Mouse (Mus musculus) heart, adult 2 months (tissue): ENCODE measurements around the gene Gfod1. TPM values are rescaled to one million over a fixed set of nuclear protein-coding genes. Genes with fewer than 3 reads are reported as not detected.
A peak's percentile ranks its signal among the peaks of the same experiment; 100 is the strongest.

Source experiments
- DNase-seq, 2 experiments: peaks; one replicate each; pipeline ENCODE4 v3.0.0; 2021
- H3K27ac ChIP-seq: fragments of 200-600 bp; 2 replicates; pipeline ENCODE4 v1.8.1; 2022
- H3K27me3 ChIP-seq: fragments of 200-500 bp; 2 replicates; pipeline ENCODE4 v1.6.1; 2012; ENCODE audit warnings: mild to moderate bottlenecking, low read length, inconsistent platforms, mixed read lengths; ENCODE audit not compliant: control insufficient read depth, insufficient read depth
- H3K36me3 ChIP-seq: fragments of 200-500 bp; 2 replicates; pipeline ENCODE4 v1.6.1; 2012; ENCODE audit warnings: low read length, inconsistent platforms; ENCODE audit not compliant: control insufficient read depth, insufficient read depth
- H3K4me1 ChIP-seq: fragments of 200-500 bp; 2 replicates; pipeline ENCODE4 v1.6.1; 2011; ENCODE audit warnings: low read length; ENCODE audit not compliant: control insufficient read depth, insufficient read depth
- H3K4me3 ChIP-seq: fragments of 200-600 bp; 2 replicates; pipeline ENCODE4 v1.8.1; 2022
- H3K79me2 ChIP-seq: fragments of 200-500 bp; replicated peaks from 2 replicates; pipeline ENCODE4 v1.6.1; 2012; ENCODE audit warnings: mild to moderate bottlenecking, inconsistent platforms, low read length, moderate library complexity, mixed read lengths; ENCODE audit not compliant: control insufficient read depth, insufficient read depth
- H3K9ac ChIP-seq: fragments of 200-500 bp; 2 replicates; pipeline ENCODE4 v1.6.1; 2012; ENCODE audit warnings: low read depth, mild to moderate bottlenecking, control low read depth, inconsistent platforms, low read length, mixed read lengths
- CTCF ChIP-seq: fragments of 200-600 bp; IDR thresholded peaks from 2 replicates; pipeline ENCODE4 v1.8.1; 2022; ENCODE audit warnings: antibody characterized with exemption, mild to moderate bottlenecking, moderate library complexity
- EP300 ChIP-seq: fragments of 200-500 bp; IDR thresholded peaks from 2 replicates; pipeline ENCODE4 v1.6.1; 2011; ENCODE audit warnings: low read depth, low read length, control low read depth; ENCODE audit not compliant: insufficient read depth
- POLR2A ChIP-seq: fragments of 200-500 bp; IDR thresholded peaks from 2 replicates; pipeline ENCODE4 v1.6.1; 2011; ENCODE audit warnings: mild to moderate bottlenecking, low read depth, low read length, control low read depth; ENCODE audit not compliant: insufficient read depth
- WGBS: fragments of 180-500 bp; shearing (Covaris S2); methylation state at CpG from one replicate; pipeline ENCODE4 v1.1.7; 2018; 5-methylcytosine and 5-hydroxymethylcytosine counted together
- intact Hi-C: fragments of 180-260 bp; cut with DNase I; formaldehyde crosslinking; loops from one replicate; pipeline ENCODE4 v1.15.1; 2025
- polyA plus RNA-seq: library from polyadenylated mRNA; depleted of rRNA; stranded (reverse); fragments of >200 nt; gene quantifications from 2 replicates; pipeline ENCODE4 v1.2.3, GENCODE M21; 2012
- total RNA-seq, 2 experiments: library from RNA; stranded (reverse); gene quantifications; 2 replicates each; pipeline ENCODE4 v1.2.3; 2021

Gene Gfod1
- total and polyA plus RNA-seq, 3 experiments = 9.5 to 34.1 (median 33.7) TPM

GRCm38 (mm10) chr13:43173262-43173661 is 130.7 kb downstream of the Gfod1 start:
- 0 out of 2 replicates have a peak, but pooled peaks cover 2% of the 10 kb centered on the region for H3K4me1 ChIP-seq
- H3K4me3 ChIP-seq = no peak overlapping the region
- peak; percentile 75 to 80 for DNase-seq
- TF ChIP-seq POLR2A (no peak), CTCF (peak; percentile 95), EP300 (0 out of 2 replicates have a peak, but pooled peaks have one; percentile 34)
- no peak overlapping the region for H3K9ac ChIP-seq
- H3K79me2 ChIP-seq = no peaks in the 10 kb centered on the region
- WGBS = 14% methylated on average over 9 of the region's 9 CpGs
- intact Hi-C loops = loop anchor here (5.0 kb wide), 2 partner anchors 309 to 389 kb away; partner anchors contain the start of genes Mcur1 and Ranbp9
- H3K36me3 ChIP-seq = no peaks in the 10 kb centered on the region
- H3K27ac ChIP-seq = no peak overlapping the region
- no peaks in the 10 kb centered on the region for H3K27me3 ChIP-seq

GRCm38 (mm10) chr13:43172036-43172713 is 131.8 kb downstream of the Gfod1 start:
- H3K4me1 ChIP-seq = 0 out of 2 replicates have a peak, but pooled peaks cover 2% of the 10 kb centered on the region
- no peak overlapping the region for H3K9ac ChIP-seq
- no peaks in the 10 kb centered on the region for H3K79me2 ChIP-seq
- WGBS = 24% methylated on average over 14 of the region's 14 CpGs
- intact Hi-C loops = loop anchor here (5.0 kb wide), 2 partner anchors 310 to 390 kb away; partner anchors contain the start of genes Mcur1 and Ranbp9
- no peak for DNase-seq
- no peaks in the 10 kb centered on the region for H3K36me3 ChIP-seq
- TF ChIP-seq POLR2A = no peak
- TF ChIP-seq EP300 = no peak
- peak; percentile 29; the same call in 1 of the 2 replicates for TF ChIP-seq CTCF
- peak overlapping the region; percentile 82; the same call in 1 of the 2 replicates for H3K27ac ChIP-seq
- H3K27me3 ChIP-seq = no peaks in the 10 kb centered on the region
- H3K4me3 ChIP-seq = peak overlapping the region; percentile 86

- intact Hi-C loops = loop anchor here (5.0 kb wide), 2 partner anchors 311 to 391 kb away; partner anchors contain the start of genes Mcur1 and Ranbp9
- Histone ChIP-seq H3K4me3 (peak within 1 kb of the TSS; percentile 86), H3K27ac (peak within 1 kb of the TSS; percentile 82), H3K36me3 (no peaks in the 10 kb centered on the region), H3K4me1 (0 out of 2 replicates have a peak, but pooled peaks cover 2% of the 10 kb centered on the region), H3K79me2 (no peaks in the 10 kb centered on the region), H3K9ac (peak within 1 kb of the TSS; percentile 77), H3K27me3 (no peaks in the 10 kb centered on the region)
- TF ChIP-seq CTCF = no peak
- TF ChIP-seq EP300 = no peak
- peak; percentile 98 for TF ChIP-seq POLR2A
- under 1% methylated on average over 48 of the region's 48 CpGs for WGBS
- peak; percentile 98 to 99 for DNase-seq
These were observed 132.8 kb downstream of the Gfod1 start, which contains the start of gene Tbc1d7 for GRCm38 (mm10) chr13:43171020-43171710. Gene Tbc1d7 (minus strand): TSS chr13:43171501.

GRCm38 (mm10) chr13:43167721-43168120 is 136.3 kb downstream of the Gfod1 start:
- no peak for TF ChIP-seq EP300
- TF ChIP-seq POLR2A = no peak
- no peak for TF ChIP-seq CTCF
- H3K27ac ChIP-seq = no peak overlapping the region
- H3K36me3 ChIP-seq = no peaks in the 10 kb centered on the region
- H3K9ac ChIP-seq = no peak overlapping the region
- intact Hi-C loops = no loop called here
- H3K27me3 ChIP-seq = no peaks in the 10 kb centered on the region
- no peak for DNase-seq
- H3K4me3 ChIP-seq = no peak overlapping the region
- H3K79me2 ChIP-seq = no peaks in the 10 kb centered on the region
- WGBS = 80% methylated on average over 9 of the region's 9 CpGs
- 0 out of 2 replicates have a peak, but pooled peaks cover 2% of the 10 kb centered on the region for H3K4me1 ChIP-seq

GRCm38 (mm10) chr13:43159429-43159828 is 144.5 kb downstream of the Gfod1 start:
- WGBS = 62% methylated on average over 3 of the region's 3 CpGs
- no peaks in the 10 kb centered on the region for H3K27me3 ChIP-seq
- DNase-seq = peak in 1 of 2 experiments; percentile 45
- intact Hi-C loops = no loop called here
- no peak overlapping the region for H3K9ac ChIP-seq
- no peak for TF ChIP-seq EP300
- no peak for TF ChIP-seq CTCF
- no peak for TF ChIP-seq POLR2A
- H3K27ac ChIP-seq = no peak overlapping the region; the same call in 1 of the 2 replicates
- H3K4me3 ChIP-seq = no peak overlapping the region
- no peaks in the 10 kb centered on the region for H3K36me3 ChIP-seq
- H3K79me2 ChIP-seq = no peaks in the 10 kb centered on the region
- H3K4me1 ChIP-seq = no peaks in the 10 kb centered on the region
